Mouse (Mus musculus): ENCODE results near the gene Mapkapk5.

The Mapkapk5 gene

DNA sequence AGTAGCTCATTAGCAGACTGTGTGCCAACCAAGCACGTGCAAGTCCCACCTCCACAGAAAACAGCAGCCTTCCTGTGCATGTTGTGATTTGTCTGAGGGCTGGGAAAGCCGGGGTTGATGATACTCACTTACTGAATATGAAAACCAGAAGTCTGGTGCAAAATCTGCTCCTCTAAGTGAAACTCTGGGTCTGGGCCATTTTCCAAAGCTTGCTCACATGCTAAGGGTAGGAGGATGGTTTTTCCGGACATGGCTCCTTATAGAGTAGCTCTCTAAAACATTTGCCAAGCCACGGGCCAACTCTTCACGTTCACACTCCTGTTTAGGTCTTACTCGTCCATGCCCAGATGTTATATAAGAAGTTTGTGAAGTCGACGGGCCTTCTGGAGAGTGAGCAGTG is 52.4 kb downstream of the Mapkapk5 start:
- DNase-seq (ENCODE audit: low spot score), result no peak

DNA sequence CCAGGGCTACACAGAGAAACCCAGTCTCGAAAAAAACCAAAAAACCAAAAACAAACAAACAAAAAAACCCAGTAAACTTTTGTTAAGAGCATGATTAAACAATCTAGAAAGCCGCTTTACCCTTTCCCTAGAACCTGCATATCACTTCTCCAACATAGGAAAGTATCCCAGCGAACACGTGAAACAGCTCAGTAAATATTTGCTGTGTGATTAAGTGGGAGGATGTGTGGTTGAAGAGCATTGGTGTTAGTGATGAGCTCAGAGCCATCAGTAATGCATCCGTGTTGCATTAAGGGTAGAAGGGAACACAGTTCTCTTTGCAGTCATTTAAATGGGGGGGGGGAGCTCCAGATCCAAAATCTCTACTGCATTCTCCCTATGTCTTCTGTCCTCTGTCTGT is 60.9 kb downstream of the Mapkapk5 start:
- no peak for DNase-seq (ENCODE audit: low spot score)

DNA sequence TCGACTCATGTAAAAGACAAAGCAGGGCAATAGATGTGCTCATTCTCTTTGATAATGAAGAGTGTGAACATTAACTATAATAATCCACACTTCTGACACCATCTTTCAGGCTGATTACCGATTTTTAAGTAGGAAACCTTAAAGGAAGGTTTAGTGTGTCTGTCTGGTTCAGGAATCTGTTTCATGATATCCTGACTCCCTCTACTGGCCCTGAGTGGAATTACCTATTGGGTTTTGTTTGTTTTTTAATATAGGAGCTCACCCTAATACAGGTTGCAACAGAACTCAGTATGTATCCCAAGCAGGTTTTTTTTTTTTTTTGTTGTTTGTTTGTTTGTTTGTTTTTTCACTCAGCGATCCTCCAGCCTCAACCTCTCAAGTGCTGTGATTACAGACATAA is 68.0 kb downstream of the Mapkapk5 start:
- peak; percentile 90 for DNase-seq (ENCODE audit: low spot score)

DNA sequence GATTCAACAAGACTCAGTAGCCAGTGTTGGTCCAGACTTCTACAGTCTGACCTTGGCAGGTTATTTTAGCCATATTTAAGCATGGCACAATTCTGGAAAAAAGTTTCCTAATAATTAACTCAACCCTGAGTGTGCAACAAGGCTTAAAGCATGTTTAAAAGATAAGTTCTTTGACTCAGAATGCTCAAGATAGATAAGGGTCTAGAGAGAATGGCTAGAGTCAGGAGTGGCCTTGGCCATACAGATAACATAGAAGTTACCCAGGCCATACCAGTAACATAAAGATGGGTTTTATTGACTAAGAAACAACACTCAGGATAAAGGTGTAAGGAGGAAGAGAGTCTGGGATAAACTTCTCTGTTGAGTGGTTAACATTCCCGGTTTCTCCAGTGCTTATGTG is 69.7 kb downstream of the Mapkapk5 start:
- no peak for DNase-seq (ENCODE audit: low spot score)

Measured in retina, embryonic 14.5 days (tissue).